Mouse (Mus musculus) gastrocnemius, adult 18-20 months (tissue): ENCODE data around the gene Ano10. TPM values are rescaled to one million over a fixed set of nuclear protein-coding genes. Genes with fewer than 3 reads are reported as not detected.
A peak's percentile ranks its signal among the peaks of the same experiment; 100 is the strongest.

Experiments used
- DNase-seq: peaks from one replicate; pipeline ENCODE4 v3.0.0; 2021; ENCODE audit warnings: low spot score
- total RNA-seq, 2 experiments: library from RNA; stranded (reverse); gene quantifications; 2 replicates each; pipeline ENCODE4 v1.2.3; 2021

Ano10 gene
- total RNA-seq, 2 experiments from 2014 or later, result 42.8 to 45.3 TPM

DNA sequence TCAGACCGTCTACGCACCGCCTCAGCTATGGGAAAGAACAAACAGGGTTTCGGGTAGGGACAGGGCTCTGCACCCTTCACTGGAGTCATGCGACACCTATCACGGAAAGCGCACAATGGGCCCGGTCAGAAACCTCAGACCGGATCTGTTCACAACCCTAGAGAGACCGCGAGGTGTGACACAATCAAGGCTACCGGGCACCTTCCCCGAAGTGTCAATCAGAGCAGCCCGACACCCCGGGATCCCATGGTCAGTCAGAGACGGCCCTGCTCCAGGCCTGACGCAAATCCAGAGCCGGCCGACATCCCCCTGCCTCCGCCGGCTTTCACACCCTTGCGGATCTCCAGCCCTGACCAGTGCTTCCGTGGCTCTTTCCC lies 370 bp downstream of the Ano10 start:
- no peak for DNase-seq

DNA sequence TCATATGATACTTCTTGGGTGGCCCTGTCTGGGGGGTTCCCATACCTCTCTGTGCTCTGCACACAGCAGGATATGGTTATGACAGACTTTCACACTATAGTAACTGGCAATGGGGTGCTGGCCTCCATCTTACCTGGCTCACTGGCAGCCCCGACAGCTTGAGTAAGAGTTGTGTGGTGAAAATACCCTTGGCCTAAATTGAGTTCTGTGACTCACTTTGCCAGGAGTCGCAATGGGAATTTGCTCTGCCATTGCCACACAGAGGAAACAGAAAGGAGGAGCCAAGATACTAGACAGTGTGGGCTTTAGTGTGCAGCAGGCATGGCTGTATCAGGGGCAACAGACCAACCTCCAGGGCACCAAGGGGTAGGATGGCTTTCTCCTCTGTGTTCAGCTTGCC lies 4.0 kb downstream of the Ano10 start:
- no peak for DNase-seq

DNA sequence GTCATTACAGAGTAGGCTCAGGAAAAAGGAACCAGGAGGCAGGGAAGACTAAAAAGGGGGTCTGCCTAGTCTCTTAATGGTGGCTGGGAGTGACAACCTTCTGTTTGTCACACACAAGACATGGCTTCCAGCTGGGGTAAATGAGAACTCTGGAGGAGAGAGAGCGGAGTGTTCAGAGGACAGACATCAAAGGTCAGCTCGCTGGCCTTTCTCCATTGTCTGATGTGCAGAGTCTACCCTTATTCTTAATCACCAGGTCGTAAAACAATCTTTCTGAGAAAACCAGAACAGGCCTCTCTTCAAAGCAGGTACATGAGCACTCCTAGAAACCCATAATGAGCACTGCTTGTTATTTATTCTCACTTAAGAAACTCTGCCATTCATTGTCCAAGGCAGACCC lies 5.8 kb downstream of the Ano10 start:
- DNase-seq, result no peak

DNA sequence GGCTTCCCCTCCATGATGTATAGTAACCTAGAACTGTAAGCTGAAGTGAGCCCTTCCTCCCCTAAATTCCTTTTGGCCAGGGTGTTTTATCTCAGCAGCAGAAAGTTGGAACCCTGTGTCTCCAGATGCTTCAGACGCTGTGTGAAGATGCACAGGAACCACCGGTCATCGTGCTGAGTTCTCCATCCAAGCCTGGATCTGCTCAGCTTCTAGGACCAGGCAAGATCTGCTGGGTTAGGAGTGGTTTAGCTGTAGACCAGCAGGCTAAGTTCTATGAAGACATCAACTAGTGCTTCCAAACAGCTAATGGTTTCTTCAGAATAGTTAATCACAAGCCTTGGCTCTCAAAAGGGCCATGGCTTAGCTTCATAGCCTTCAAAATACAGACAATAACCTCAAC lies 6.7 kb downstream of the Ano10 start:
- DNase-seq, result no peak

DNA sequence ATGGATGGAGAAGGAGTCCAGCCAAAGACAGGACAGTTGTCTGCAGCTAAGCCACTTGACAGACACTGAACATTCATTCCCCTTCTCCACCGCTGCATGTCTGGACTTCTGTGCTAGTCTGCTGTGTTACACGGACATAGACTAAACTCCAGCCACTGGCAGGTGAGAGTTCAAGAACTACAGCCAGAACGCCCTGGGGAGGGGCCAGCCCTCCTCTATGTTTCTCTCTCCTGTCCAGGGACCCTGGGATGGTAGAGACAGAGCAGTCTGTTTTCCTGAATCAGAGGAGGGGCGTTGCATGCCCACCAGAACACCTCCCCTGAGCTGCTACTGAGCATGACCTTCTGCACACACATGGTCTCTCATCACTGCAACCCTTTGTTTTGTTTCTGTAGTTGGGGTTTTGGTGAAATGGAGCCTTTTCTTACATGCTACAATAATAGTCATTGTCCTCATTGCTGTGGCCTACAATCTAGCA lies 8.4 kb downstream of the Ano10 start:
- no peak for DNase-seq

DNA sequence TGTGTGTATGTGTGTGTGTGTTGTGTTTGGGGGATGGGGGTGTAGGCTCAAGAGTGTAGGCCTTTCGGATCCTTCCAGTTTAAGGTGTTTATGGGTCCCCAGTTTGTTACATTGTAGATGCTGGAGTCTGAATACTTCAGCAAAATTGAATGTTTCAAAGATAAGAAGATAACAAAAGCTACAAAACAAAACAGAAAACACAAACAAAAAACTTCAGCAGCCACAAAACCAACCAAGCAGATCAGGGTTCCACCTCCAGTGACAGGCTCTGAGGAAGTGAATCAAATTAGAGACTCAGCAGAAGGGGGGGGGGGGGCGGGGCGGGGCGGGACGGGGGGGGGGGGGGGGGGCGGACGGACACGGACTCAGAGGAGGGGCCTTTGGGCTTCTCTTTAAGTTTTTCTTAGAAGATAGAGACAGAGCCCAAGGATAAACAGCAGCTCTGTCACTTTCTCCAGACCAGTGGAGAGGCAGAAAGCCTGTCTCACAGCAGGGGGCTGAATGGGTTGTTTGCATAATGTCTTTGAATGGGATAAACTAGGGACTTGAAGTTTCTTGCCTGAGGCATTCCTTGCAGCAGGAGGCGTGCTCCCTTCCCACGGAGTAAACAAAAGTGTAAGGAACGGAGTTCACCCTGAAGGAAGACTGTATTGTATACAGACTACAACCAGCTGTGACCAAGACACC lies 8.9 kb downstream of the Ano10 start:
- DNase-seq, result no peak

DNA sequence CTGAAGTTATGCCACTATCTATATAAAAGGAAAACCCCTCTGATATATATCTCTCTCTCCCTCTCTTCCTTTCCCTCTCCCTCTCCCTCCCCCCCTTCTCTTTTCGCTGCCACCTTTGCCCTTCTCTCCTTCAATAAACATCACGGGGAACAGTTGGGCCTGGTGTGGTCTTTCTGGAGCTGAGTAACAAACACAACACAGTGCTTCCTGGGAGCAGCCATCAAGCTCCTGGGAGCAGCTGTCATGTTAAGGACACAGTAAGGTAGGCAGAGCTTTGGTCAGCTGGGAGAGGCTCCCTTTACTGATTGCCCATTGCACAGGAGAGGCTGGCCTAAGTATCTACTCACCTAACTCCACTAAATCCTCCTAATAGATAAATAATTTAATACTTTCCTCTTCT lies 9.5 kb downstream of the Ano10 start:
- DNase-seq, result no peak

DNA sequence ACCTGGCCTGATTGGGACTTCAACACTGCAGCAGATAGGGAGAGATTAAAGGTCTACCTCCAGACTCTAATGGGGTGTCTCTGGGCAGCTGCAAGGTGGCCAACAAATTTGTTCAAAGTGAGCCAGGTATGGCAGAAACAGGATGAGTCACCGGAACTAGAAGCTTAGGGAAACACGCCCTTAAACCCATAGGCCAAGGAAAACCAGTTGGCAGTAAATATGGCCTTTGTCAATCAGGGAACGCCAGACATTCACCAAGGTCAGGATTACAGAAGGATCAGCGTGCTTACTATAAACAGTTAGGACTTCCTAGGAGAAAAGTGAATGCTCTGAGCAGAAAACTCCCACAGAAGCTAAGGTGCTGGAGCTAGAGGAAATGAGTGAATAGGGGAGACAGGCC lies 13.2 kb downstream of the Ano10 start:
- no peak for DNase-seq

DNA sequence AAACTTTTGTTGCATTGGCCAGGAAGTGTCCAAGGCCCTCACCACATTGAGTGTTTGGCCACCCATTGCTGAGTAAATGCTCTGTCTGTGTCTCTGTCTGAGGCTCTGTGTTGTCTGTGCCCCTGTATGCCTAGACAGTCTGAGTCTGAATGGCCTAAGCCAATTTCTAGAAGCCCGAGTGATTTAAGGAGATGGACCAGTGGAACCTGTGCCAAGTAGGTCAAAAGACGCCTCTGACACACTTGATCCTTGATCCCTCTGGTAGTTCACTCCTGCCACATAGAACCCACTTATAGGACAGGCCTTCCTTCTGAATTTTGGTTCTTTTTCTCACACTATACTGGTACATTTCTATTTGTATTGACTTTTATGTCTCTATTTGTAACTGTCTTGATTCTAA lies 17.6 kb downstream of the Ano10 start:
- DNase-seq, result no peak

DNA sequence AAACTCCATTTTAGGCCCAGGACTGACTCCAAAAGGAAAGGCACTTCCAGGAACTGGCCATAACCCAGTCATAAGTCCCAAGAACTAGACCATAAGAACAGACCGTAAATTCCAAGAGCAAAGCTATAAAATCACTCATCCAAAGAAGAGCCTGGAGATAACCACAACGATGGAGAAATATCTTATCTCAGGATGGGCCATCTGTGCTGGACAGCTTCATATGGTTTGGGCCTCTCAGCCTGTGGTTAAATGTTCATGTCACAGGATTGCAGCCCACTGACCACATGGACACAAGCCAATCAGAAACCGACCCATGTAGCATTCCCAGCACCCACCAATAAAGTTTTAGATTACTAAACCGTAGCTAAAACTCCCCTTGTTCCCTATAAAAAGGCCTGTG lies 18.1 kb downstream of the Ano10 start:
- no peak for DNase-seq

DNA sequence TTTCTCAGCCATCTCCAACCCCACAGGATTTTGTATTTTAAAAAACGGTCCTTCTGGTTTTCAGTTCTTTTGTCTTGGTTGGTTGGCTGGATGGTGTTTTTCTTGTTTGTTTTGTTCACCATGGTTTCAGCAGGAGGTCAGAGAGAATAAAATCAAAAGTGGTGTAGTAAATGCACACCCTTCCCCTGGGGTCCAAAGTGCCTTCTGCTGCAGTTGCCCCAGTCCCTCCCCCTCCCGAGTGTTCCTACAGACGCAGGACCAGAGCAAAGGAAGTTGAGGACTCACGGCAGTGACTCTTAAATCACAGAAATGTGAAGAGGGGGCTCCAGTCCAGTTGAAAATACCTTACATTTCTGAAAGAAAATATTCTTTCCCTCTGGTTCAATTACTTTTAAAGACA lies 19.9 kb downstream of the Ano10 start:
- no peak for DNase-seq

DNA sequence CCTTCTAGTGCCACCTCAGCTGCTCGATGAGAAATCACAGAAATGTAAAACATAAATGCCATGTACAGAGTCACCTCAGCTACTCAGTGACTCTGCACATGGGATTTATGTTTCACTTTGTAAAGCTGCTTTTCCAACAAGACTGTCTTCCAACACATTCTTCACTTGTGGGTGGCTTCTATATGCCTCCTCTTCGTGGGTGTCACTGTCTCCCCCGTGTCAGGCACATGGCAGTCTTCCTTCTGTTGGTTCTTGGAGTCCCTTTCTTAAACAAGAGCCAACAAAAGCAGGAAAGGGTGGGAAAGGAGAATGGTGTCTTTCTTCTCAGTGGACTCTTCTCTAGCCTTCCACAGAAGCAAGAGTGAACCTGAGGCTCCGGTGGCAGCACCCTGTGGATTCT lies 20.3 kb downstream of the Ano10 start:
- DNase-seq, result no peak

DNA sequence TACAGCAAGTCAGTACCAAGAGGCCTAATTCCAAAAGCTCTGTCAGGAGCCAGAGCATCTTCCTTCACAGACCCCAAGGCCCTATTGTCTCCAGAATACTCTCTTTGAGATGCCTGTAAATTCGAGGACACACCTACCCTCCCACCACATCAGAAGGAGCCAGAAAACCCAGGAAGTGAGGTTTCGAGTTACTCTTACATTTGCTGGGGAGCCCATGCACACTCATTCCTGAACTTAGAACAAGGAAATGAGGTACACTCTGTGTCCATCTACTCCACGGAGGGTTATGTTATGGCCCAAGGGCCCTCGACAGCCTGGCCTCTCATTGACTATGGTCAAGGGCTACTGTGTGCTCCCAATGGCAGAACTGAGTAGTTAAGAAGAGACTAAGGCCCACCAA lies 22.4 kb downstream of the Ano10 start:
- DNase-seq, result no peak

DNA sequence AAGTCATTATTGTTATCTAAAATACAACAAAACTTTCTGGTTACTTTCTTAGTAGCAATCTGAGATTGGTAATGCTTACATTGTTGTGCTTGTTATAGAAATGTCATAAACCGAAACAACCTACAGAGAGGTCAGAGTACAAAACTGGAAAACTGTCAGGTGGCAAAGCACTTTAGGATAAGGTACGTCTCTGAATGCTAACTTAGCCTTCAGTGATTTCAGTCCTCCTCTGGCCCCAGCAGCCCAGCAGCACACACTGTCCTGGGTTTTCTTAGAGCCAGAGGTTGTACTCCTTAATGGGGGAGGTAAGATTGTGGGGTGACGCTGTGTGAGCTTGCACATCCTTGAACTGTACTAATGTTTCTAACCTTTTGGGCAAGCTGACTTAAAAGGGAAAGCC lies 22.9 kb downstream of the Ano10 start:
- no peak for DNase-seq

DNA sequence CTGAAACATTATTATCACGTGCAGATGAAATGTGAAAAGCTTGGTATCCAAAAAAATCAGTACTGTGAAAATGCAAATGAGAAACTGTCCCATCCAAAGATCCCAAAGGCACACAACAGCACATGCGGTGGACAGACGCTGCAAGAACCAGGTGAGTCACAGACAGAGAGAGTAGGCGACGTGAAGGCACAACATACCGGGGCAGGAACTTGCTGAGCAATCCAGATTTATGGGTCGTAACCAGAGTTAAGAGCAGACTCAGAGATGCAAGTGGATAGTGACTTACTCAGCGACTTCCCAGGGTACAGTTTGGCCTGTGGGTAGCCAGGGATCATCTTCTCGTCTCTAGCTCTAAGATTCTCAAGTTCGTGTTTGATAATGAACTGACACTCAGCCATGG lies 23.3 kb downstream of the Ano10 start:
- no peak for DNase-seq

DNA sequence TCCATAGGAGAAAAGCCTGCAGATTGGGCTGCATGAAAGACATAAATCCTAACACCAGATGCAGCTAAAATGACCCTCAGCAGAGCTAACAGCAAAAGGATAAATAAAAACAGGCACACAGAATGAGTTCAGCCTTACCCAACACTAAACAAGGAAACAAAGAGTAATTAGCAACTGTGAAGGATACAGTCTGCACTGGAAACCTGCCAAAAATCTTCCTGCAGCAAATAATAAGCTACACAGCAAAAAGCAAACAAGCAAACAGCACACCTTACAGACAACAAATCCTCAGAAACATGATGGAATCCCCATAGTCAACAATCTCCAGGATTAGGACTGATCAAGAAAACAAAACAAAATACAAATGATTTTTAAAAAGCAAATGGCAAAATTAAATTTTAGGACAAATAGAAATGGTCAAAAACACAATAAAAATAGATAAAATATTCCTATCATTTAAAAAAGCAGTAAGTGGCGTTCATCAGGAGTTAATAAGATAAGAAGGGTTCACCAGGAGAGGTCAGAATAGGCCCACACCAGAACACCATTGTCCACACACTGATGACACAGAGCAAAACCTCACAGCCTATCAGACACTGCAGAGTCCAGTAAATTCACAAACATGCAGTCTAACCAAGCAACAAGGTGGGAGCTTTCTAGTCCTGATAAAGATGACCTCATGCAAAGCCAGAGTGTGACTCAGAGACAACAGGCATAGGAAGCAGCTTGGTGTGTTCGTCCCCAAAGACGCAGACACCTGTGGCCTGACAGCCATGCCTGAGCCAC lies 24.8 kb downstream of the Ano10 start:
- DNase-seq, result no peak

DNA sequence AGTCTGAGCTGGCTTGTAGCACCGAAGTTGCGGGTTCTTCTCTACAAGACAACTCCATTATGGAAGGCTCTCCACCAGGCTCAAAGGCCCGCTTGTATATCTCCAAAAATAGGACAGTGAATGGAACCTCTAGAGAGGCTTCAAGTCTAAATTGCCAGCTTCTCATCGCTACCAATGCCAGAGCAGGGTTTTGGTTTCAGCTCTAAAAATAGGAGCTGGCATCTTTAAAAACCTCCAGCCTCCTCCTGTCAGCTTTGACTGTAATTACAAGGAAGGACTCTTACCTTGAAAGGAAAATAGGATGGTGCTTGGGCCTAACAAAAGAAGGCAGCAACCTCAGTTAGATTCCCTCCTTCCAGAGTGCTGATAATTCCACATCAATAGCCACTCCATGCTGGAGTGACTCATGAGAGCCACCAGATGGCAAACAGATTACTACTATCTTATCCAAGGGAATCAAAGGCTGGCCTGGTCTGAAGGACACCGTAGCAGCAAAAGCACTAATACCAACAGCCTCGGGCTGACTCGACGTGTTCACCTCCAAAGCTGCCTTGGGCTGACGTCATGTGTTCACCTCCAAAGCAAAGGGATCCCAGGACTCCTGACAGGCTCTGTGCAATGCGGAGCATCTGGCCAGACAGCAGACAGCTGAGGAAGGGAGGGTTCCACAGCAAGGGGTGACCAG lies 28.6 kb downstream of the Ano10 start:
- peak; percentile 75 for DNase-seq

DNA sequence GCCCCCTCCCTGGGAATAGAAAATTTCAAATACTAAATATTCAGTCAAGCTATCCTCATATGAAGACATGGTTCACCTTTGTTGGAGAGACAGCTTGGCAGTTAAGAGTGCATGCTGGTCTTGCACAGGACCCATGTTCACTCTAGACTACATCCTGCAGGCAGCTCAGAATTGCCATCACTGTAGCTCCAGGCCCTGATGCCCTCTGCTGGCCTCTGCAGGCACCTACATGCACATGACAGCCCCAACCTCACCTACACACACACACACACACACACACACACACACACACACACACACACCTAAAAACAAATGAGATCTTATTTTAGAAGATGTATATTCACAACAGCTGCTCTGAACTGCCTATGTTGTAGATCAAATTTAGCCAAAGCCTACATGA lies 31.1 kb downstream of the Ano10 start:
- no peak for DNase-seq

DNA sequence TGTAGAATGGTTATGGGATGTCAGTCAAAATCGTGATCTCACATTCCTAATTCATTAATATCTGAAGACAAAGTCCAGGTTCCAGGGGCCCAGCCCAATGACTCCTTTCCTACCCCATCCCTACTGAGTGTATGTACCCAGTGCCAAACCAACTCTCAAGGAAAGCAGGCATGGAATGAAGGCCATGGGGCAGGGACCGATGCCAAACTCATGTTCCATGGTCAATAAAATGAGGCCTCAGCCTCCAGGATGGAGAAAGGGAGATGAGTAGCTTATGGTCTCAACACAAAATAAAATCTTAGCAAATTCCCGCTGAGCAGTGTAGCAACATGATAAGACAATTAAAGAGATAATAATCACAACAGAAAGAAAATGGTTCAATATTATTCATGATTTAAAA lies 39.8 kb downstream of the Ano10 start:
- no peak for DNase-seq

DNA sequence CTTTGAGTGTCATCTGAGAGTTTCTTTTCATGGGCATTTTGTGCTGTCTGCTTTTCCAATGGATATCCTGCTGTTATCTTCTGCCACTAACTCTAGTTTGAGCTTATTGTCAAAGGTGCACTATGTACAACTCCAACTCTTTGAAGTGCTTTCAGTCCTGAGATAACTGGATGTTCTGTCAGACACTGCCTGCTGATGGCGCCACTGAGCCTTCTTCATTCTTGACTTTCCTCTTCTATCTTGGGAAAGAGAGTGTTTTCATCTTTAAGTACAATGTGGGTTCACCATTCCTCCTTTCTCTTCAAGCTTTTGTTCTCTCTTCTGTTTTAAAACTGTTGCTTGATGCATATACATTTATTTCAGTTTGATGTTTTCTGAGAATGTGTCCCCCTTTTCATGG lies 42.1 kb downstream of the Ano10 start:
- DNase-seq, result no peak

DNA sequence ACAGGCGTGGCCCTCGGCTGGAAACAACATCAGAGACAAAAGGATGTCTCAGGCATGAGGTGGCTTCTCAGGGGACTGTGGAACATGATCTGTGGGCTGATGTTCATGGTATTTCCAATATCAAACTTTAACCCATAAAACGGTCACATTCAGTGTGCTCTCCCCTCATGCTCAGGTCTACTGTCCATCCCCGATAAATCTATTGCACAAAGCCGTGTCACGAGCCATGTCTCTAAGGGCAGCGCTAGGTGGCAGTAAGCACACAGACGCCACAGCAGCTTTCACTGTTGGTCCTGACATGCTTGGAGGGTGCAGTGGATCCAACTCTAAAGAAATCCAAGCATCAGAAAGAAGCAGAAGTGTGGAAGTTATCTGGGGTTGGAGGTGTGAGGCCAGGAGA lies 46.1 kb downstream of the Ano10 start:
- peak; percentile 52 for DNase-seq

DNA sequence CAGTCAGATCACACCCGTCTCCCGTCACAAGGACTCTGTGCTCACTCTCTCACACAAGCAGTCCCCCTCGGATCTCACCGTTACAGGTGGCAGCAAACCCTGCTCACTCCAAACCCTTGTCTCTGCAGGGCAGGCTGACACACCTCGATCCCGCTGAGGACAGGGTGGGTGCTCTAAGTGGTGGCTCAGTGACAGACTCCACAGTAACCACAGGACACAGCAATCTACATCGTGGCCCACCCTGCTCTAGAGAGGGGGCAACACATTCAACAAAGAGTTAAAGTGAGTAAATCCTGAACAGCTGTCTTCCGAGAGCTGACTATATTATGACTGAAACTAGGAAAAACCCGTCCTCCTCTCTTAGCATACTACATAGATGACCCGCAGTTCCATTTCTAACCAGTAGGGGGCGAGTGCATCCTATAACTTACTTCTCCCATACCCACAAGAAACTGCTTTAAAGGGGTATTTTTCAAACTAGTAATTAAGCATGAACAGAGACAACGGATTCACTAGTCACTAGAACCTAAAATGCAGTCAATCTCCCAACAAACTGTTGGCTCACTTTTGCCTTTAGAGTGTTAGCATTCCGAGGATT lies 46.7 kb downstream of the Ano10 start:
- DNase-seq, result peak; percentile 79
